ENCODE assay signal across 10 mouse cellular contexts in the genomic region with DNA sequence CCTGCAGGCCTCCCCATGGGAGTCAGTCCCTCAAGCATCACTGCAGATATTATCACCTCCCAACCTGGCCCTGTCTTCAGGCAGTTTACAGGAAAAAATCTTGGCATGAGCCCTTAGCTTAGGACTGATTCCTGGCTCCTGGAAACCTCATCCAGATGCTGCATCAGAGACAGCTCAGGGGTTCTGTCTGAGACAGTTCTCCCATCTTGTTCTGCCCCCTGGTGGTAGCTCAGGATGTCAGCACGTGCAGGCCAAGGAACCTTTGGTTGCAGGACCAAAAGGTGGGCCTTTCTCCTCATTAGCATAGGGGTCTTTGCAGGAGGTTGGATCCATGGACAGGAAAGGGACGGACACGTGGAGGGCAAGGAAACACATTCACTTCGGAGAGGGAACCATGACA. TPM values are rescaled to one million over a fixed set of nuclear protein-coding genes. Genes with fewer than 3 reads are reported as not detected.
DNase-seq lines count a peak whose midpoint lies in the region.
"Not testable (repeated sequence)": the region's sequence is repeated elsewhere in the genome, so short reads cannot be mapped to it uniquely, and the experiment has no call there.
"Had no signal": no experiment of that assay in that cellular context is flagged by ENCODE, and none has a peak within 500 bp of the region (broad histone marks: within the 10 kb centered on the region; RNA-seq: fewer than 3 reads in every experiment).

No protein-coding gene starts in this region.

- DNase-seq in 416B (ENCODE audit: low read depth) = peak; percentile 3
- peak; percentile 5 for DNase-seq in cerebellum, adult 11 months
- peak; percentile 9 for DNase-seq in embryo, embryonic 11.5 days (ENCODE audit: low read depth, low spot score)
- DNase-seq in heart, adult 11 months = peak; percentile 34
- DNase-seq in kidney, adult 18-20 months = peak; percentile 17
- DNase-seq in left cerebral cortex, postnatal 25 days (ENCODE audit: low spot score in 2 of 2) = peak; percentile 10 to 14
- DNase-seq in mesoderm, embryonic 11.5 days (ENCODE audit: low read depth, low spot score) = peak; percentile 34
- DNase-seq in right cerebral cortex, adult 18-20 months = peak; percentile 21

- intact Hi-C loops in left cerebral cortex, postnatal 25 days (cut with DNase I) = not testable (repeated sequence)

RNA-seq across cellular contexts. Expression of gene 1700018G05Rik, which starts 1.5 kb away (rescaled TPM):
- total RNA-seq in left cerebral cortex, postnatal 25 days (2021) = not detected
- total RNA-seq: gastrocnemius, postnatal 4 days; hematopoietic stem cell, adult 5-6 weeks had no signal

RNA-seq across cellular contexts. Expression of gene 1700011M02Rik, which starts 18.0 kb away (rescaled TPM):
- not detected for total RNA-seq in left cerebral cortex, postnatal 25 days (2021)
- total RNA-seq: gastrocnemius, postnatal 4 days; hematopoietic stem cell, adult 5-6 weeks had no signal

RNA-seq across cellular contexts. Expression of gene Dmrtc1a, which starts 18.2 kb away (rescaled TPM):
- 1 to 10 TPM; 4.4 to 4.8 TPM for total RNA-seq in left cerebral cortex, postnatal 25 days (2021)
- total RNA-seq: gastrocnemius, postnatal 4 days; hematopoietic stem cell, adult 5-6 weeks had no signal

RNA-seq across cellular contexts. Expression of gene 1700031F05Rik, which starts 58.9 kb away (rescaled TPM):
- total RNA-seq in left cerebral cortex, postnatal 25 days (2021) = not detected
- total RNA-seq: gastrocnemius, postnatal 4 days; hematopoietic stem cell, adult 5-6 weeks had no signal

Comparison
In these comparisons a context has a peak if more than half of its experiments do, and no peak if none do; other contexts are left out.
1. Peak in every context shown above with its lines: DNase-seq.